Mouse (Mus musculus) macrophage (primary cell): ENCODE results near the gene Myom3. TPM values are rescaled to one million over a fixed set of nuclear protein-coding genes. Genes with fewer than 3 reads are reported as not detected.

ENCODE experiments used
- H3K27ac ChIP-seq: fragments of 350-480 bp; formaldehyde crosslinking; 2 replicates; pipeline ENCODE4 v1.9.0; 2021
- H3K36me3 ChIP-seq: fragments of 350-480 bp; formaldehyde crosslinking; 2 replicates; pipeline ENCODE4 v1.9.0; 2021; ENCODE audit errors: inconsistent target
- H3K4me3 ChIP-seq: fragments of 350-480 bp; formaldehyde crosslinking; 2 replicates; pipeline ENCODE4 v1.9.0; 2021; ENCODE audit errors: inconsistent target
- H3K79me2 ChIP-seq: fragments of 350-480 bp; formaldehyde crosslinking; 2 replicates; pipeline ENCODE4 v1.9.0; 2021; ENCODE audit errors: inconsistent target
- WGBS: methylation state at CpG from one replicate; pipeline ENCODE4 v1.1.7; 2026; ENCODE audit warnings: inconsistent platforms; ENCODE audit not compliant: missing documents; 5-methylcytosine and 5-hydroxymethylcytosine counted together
- polyA plus RNA-seq: library from polyadenylated mRNA; stranded (reverse); fragments of 250-400 nt; gene quantifications from 3 replicates; pipeline ENCODE4 v1.2.4, GENCODE M21; 2018; ENCODE audit warnings: inconsistent platforms

Myom3 gene
- polyA plus RNA-seq, 1 experiment from 2014 or later = 0.09 TPM

DNA sequence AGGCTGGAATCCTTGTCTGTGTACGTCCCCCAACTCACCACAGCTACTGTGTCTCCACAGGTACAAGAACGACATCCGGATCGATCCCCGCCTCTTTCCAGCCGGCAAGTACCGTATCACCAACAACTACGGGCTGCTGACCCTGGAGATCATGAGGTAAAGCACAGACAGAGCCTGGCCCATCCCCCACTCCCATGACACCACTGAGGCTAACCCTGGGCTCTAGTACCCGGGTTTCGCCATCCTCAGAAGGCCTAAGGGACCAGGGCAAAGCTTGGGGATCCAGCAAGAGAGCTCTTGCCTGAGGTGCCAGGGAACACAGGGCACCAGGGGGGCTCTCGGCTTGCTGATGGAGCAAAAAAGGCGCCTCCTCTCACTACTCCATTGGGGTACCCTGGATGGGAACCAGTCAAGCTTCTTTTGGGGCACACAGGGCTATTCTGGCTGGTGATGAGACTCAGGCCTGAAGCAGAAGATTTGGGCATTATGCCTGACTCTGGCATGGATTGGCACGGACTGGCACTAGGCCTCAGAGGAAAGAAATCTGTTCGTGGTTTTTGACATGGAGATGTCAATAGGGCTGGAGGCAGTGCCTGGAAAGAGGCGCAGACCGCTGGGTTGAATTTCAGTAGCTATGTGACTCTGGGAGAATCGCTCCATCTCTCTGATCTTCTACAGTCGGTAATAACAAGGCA is 11.2 kb downstream of the Myom3 start:
- Histone ChIP-seq H3K36me3 (no peaks in the 10 kb centered on the region), H3K4me3 (no peak overlapping the region), H3K27ac (no peak overlapping the region), H3K79me2 (no peaks in the 10 kb centered on the region)
- 88% methylated on average over 16 of the region's 18 CpGs for WGBS

DNA sequence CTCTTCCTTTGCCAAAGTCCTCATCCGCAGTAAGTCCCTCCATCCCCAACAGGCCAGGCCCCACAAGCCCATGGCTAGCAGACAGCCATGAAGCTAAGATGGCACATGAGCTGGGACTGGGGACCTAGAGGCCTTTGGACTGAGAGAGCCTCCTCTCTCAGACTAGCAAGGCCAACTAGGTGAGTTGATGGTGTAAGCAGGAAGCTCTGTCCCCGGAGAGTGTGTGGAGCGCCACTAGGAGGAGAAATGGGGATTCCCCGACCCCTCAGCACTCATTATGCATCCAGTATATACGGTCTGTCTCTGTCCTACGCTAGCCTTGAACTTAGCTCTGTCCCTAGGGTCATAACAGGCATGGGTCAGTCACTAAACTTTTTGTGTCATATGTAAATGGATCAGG is 12.1 kb downstream of the Myom3 start:
- no peak overlapping the region for H3K27ac ChIP-seq

DNA sequence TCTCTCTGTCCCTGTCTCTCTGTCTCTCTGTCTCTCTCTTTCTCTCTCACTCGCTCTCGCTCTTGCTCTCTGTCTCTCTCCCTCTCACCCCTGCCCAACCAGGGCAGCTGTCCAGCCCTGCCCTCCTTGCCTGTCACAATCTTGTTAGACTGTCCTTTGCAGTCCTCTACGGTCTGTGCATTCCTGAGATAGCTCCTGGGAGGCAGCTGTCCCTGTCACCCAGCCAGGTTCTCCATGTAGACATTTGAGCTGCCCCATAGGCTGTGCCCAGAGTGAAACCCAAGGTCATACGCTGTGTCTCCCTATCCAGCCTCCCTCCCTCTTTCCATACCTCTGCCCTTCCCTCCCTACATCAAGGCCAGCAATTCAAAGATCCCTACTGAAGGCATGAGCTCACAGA is 13.2 kb downstream of the Myom3 start:
- Histone ChIP-seq H3K27ac (no peak overlapping the region), H3K4me3 (no peak overlapping the region), H3K36me3 (no peaks in the 10 kb centered on the region), H3K79me2 (no peaks in the 10 kb centered on the region)
- 89% methylated on average over 4 of the region's 4 CpGs for WGBS

More for the DNA sequence above, 12.1 kb downstream of the Myom3 start:
- Histone ChIP-seq H3K36me3 (no peaks in the 10 kb centered on the region), H3K4me3 (no peak overlapping the region), H3K79me2 (no peaks in the 10 kb centered on the region)
- WGBS = 79% methylated on average over 6 of the region's 6 CpGs

DNA sequence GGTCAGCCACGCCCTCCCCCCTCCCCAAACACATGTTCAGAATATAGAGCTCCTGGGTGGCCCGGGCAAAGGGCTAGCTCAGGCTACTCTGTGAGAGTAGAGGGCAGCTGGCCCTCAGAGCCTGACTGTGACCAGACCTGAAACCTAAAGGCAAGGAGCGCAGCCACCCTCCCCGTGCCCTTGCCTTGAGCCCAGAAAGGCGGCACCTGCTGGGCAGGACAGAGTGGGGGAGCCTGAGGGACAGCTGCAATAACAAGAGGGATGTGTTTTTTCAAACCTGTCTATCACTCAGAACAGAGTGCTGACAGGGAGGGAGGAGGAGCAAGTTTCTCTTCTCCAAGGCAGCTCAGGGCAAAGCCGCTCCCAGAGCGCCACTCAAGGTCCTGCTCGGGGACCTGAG is 15.0 kb downstream of the Myom3 start:
- Histone ChIP-seq H3K79me2 (no peaks in the 10 kb centered on the region), H3K36me3 (no peaks in the 10 kb centered on the region), H3K4me3 (no peak overlapping the region), H3K27ac (no peak overlapping the region)
- whole genome bisulfite sequencing = 82% methylated on average over 8 of the region's 8 CpGs

DNA sequence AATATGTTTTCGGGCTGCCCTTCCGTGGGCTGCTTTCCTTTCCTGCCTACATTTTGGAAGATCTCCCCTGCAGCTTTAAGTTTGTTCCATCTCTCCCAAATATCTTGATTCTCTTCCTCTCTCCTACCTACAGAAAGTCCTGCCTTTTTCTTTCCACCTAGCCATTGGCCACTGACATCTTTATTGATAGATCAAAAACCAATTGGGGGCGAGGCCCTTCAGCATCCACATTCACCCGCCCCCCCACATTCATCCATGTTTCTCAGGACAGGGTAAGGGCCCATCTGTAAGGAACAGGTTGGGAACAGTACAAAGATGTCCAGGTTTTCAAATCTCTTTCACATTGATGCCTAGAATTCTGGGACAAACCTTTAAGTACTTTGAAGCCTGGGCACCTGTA is 17.3 kb downstream of the Myom3 start:
- H3K79me2 ChIP-seq = no peaks in the 10 kb centered on the region
- no peak overlapping the region for H3K4me3 ChIP-seq
- 89% methylated on average over 4 of the region's 4 CpGs for WGBS
- H3K36me3 ChIP-seq = no peaks in the 10 kb centered on the region
- H3K27ac ChIP-seq = no peak overlapping the region

DNA sequence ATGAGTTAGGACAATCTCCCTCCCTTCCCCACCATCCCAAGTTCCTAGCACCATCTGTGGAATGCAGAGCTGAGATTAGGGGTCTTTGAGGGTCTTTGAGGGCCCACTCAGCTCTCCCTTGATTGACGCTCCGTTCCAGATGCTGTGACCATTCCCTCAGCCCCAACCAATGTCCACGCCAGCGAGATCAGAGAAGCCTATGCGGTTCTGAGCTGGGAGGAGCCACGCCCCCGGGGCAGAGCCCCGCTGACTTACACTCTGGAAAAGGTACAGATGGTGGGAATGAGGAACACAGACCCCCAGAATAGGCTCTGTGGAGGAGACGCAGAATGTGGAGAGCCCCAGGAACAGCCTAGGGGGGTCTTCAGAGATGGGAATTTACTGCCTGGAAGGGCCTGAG is 20.1 kb downstream of the Myom3 start:
- Histone ChIP-seq H3K4me3 (no peak overlapping the region), H3K36me3 (no peaks in the 10 kb centered on the region), H3K27ac (no peak overlapping the region), H3K79me2 (no peaks in the 10 kb centered on the region)
- 87% methylated on average over 9 of the region's 9 CpGs for WGBS

DNA sequence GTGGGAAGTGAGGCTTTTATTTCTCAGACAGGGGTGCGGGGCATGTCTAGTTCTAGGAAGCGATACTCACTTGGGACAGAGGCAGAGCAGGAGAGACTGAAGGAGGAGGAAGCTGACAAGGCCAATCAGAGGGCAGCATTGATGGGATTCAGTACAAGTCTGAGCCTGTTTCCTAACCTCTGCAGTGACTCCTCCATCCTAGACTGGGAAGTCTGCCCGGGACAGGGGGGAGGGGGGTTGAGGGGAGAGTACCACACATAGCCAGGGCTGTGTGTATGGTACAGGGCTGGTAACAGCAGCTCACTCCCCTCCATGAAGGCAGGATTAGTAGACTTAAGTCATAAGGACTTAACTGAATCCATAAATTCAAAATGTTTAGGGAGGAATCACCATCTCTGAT is 20.7 kb downstream of the Myom3 start:
- Histone ChIP-seq H3K79me2 (no peaks in the 10 kb centered on the region), H3K4me3 (no peak overlapping the region), H3K36me3 (no peaks in the 10 kb centered on the region), H3K27ac (no peak overlapping the region)
- 71% methylated on average over 3 of the region's 3 CpGs for WGBS

DNA sequence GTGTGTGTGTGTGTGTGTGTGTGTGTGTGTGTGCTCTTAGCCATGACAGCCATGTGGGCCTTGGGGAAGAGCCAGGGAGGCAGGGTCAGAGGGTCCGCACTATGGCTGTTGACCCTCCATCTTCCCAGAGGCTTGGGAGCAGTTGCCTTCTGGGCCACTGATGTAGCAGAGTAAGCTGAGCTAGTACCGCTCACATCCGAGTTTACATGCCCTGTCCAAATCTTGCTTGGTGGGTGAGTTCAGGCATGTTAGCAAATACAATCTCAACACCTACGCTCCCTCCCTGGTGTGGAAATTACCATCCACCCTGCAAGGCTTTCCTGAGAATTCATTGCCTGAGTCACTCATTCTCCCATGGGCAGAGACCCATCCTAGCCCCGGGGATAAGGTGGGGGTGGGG is 21.8 kb downstream of the Myom3 start:
- Histone ChIP-seq H3K27ac (no peak overlapping the region), H3K36me3 (no peaks in the 10 kb centered on the region), H3K4me3 (no peak overlapping the region), H3K79me2 (no peaks in the 10 kb centered on the region)
- 91% methylated on average over 5 of the region's 5 CpGs for WGBS

DNA sequence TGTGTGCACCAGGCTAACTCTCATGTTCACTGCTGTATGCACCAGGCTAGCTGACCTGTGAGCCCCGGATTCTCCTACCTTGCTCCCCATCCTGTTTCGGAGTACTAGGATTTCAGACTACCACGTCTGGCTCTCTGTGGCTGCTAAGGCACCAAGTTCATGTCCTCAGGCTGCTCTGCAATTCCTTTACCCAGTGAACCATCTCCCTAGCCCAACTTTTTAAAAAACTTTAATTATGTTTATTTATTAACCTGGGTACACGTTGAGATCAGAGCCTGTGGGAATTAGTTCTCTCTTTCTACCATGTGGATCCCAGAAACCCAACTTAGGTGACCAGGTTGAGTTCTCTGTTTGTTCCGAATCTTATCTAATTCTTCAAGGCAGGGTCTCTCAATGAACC is 27.1 kb downstream of the Myom3 start:
- H3K79me2 ChIP-seq = no peaks in the 10 kb centered on the region
- 78% methylated on average over 5 of the region's 5 CpGs for WGBS
- no peak overlapping the region for H3K4me3 ChIP-seq
- H3K36me3 ChIP-seq = no peaks in the 10 kb centered on the region
- no peak overlapping the region for H3K27ac ChIP-seq

DNA sequence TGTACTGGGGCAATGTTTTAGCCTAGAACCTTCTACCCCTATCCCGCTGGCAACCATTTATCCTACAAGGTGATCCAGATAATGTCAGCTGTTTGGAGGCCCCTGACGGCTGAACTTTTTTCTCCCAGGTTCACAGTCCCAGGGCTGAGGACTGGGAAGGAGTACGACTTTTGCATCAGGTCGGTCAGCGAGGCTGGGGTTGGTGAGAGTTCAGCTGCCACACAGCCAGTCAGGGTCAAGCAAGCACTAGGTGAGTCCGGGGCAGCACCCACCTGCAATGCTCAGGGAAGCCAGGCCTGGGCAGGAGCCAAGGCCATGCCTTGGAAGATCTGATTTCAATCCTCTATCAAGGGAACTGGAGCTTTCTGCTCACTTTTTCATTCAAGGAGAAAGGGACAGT is 27.8 kb downstream of the Myom3 start:
- Histone ChIP-seq H3K79me2 (no peaks in the 10 kb centered on the region), H3K36me3 (no peaks in the 10 kb centered on the region), H3K4me3 (no peak overlapping the region), H3K27ac (no peak overlapping the region)
- 86% methylated on average over 6 of the region's 6 CpGs for WGBS

DNA sequence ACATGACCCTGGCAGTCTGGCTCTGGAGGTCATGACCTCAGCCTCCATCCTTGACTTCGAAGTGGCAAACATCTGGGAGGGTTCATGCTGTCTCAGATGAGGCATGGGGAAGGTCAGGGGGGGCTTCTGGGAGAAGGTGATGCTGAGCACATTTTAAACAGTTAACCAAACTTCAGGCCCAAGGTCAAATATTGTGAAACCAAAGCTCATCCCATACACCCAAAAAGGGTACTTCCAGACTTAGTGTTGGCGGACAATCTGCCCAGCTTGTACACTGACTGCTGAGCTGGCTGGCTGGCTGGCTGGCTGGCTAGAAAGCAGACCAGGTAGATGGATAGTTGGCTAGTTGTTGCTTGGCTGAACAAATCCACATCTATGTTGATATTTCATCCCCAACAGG is 29.6 kb downstream of the Myom3 start:
- Histone ChIP-seq H3K27ac (no peak overlapping the region), H3K36me3 (no peaks in the 10 kb centered on the region), H3K4me3 (no peak overlapping the region), H3K79me2 (no peaks in the 10 kb centered on the region)
- WGBS = 71% methylated on average over 2 of the region's 2 CpGs

DNA sequence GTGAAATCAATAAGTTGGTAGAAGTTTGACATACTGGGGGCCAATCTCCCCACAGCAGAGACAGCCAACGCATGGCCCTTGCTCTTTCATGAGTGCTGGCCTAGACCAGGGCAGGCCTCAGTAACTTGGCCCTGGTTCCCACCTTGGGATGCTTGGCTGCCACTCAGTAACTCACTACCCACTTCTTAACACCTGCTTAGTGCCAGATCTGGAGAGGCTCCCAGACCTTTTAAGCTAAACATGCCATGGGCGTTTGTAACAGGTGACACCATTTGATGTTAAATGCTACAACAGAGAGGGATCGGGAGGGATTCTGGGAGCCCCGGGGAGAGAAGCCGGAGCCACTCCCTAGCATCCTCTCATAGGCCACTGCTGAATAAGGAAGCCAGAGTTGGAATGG is 33.3 kb downstream of the Myom3 start:
- Histone ChIP-seq H3K27ac (no peak overlapping the region), H3K79me2 (no peaks in the 10 kb centered on the region), H3K36me3 (no peaks in the 10 kb centered on the region), H3K4me3 (no peak overlapping the region)
- WGBS = 91% methylated on average over 5 of the region's 5 CpGs

DNA sequence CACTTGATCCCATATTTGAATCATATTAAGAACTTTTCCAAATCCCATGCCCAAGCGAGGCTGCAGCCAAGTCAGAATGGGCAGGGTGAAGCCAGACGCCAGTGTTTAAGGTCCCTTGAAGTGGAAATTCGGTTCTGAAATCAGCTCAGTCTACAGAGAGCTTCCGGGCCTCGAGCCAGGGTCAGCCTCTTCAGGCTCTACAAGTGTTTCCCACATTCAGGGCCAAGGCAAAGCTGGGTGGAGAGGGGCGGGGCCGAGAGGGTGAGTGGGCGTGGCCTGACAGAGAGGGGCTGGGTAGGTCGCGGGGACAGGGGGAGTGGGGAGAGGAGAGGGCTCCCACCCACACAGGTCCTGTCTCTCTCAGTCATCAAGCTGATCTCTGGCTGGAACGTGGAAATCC is 38.4 kb downstream of the Myom3 start:
- H3K4me3 ChIP-seq = no peak overlapping the region
- 47% methylated on average over 11 of the region's 11 CpGs for WGBS
- no peaks in the 10 kb centered on the region for H3K79me2 ChIP-seq
- H3K36me3 ChIP-seq = no peaks in the 10 kb centered on the region
- H3K27ac ChIP-seq = no peak overlapping the region

DNA sequence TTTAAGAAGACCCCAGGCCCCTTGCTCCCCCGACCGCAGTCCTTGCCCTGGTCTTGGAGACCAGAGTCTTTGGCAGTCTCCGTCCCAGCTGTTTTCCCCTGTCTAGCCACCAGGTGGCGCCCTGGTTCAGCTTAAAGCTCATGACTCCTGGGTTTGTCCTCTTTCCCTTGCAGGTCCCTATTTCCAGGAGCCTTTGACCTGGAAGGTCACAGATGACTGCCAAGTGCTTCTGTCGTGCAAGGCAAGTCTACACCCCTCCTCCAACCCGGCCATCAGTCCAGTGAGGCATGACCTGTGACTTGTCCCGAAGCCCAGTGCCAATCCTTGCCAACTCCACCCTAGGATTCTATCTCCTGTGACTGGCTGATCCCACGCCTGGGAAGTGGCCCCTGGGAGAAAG is 42.0 kb downstream of the Myom3 start:
- 22% methylated on average over 8 of the region's 8 CpGs for WGBS
- no peak overlapping the region for H3K27ac ChIP-seq
- no peaks in the 10 kb centered on the region for H3K36me3 ChIP-seq
- no peaks in the 10 kb centered on the region for H3K79me2 ChIP-seq
- no peak overlapping the region for H3K4me3 ChIP-seq

DNA sequence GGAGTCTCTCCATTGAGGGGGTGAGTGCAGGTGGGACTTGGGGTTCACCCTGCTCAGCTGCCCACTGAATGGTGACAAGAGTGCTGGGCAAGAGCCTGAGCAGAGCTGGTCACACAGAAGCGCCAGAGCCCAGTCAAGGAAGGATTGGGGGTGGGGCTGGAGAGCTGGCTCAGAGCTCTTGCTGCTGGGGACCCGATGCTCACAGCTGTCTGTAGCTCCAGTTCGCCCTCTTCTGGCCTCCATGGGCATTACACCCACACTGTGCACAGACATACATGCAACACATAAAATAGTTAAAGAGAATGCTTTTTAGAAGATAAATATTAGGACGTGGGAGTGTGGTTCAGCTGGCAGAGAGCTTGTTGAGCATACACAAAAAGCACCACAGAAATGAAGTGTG is 43.8 kb downstream of the Myom3 start:
- H3K36me3 ChIP-seq = no peaks in the 10 kb centered on the region
- H3K27ac ChIP-seq = no peak overlapping the region
- WGBS = 81% methylated on average over 3 of the region's 4 CpGs
- no peaks in the 10 kb centered on the region for H3K79me2 ChIP-seq
- H3K4me3 ChIP-seq = no peak overlapping the region

DNA sequence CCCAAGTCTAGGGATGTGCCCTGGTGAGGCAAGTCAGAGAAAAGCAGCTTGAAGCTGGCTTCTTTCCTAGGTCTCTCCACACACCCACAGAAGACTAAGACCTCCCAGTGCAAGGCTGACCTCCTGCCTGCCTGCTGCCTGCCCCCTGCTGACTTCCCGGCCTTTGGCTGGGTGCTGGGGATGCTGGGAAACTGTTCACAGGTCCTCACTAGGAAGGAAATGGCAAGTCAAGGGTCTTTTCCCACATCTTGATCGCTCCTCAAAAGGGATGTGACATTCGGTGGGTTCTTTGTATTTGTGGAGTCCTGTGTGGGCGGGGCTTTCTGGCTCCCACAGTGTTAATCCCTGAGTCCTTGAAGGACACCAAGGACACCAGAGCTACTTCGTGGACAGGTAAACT is 44.7 kb downstream of the Myom3 start:
- Histone ChIP-seq H3K4me3 (no peak overlapping the region), H3K36me3 (no peaks in the 10 kb centered on the region), H3K79me2 (no peaks in the 10 kb centered on the region), H3K27ac (no peak overlapping the region)
- WGBS = 94% methylated on average over 5 of the region's 5 CpGs
